Mouse (Mus musculus): ENCODE measurements at regions not wholly inside any gene's neighbourhood (a gene's known extent, or its start where the extent isn't known, plus 50 kb on each side); places are given as distances from the start of the nearest gene placed in this dataset.
A peak's percentile ranks its signal among the peaks of the same experiment; 100 is the strongest.

- TF ChIP-seq CTCF (IDR thresholded peaks at IDR 0.05; ENCODE audit: low read depth) = no peak
- H3K27ac ChIP-seq = no peak overlapping the region; the same call in 1 of the 2 replicates
- DNase-seq (ENCODE audit: low spot score) (no peak), ATAC-seq (replicated peaks; ENCODE audit: low FRiP score, low read depth) (no peak)
- H3K9me3 ChIP-seq (replicated peaks; ENCODE audit: low read length) = no peaks in the 10 kb centered on the region
- 36% methylated on average over 6 of the region's 6 CpGs for WGBS
- H3K27me3 ChIP-seq (ENCODE audit: insufficient read depth, low read length) = no peaks in the 10 kb centered on the region
- 0 out of 2 replicates have a peak, but pooled peaks cover 6% of the 10 kb centered on the region for H3K4me1 ChIP-seq (replicated peaks; ENCODE audit: insufficient read depth, low read length)
- no peak overlapping the region for H3K9ac ChIP-seq (ENCODE audit: low read depth, low read length)
- no peak overlapping the region for H3K4me3 ChIP-seq (replicated peaks; ENCODE audit: low read depth, low read length)
- no peaks in the 10 kb centered on the region for H3K36me3 ChIP-seq (ENCODE audit: insufficient read depth, low read length)
- peak overlapping the region; percentile 34; the same call in 1 of the 2 replicates for H3K4me2 ChIP-seq (ENCODE audit: low read length)
Observed at GRCm38 (mm10) chr15:11742346-11742729, 164.7 kb downstream of the Npr3 start.

GRCm38 (mm10) chr15:11741598-11742345 is 165.3 kb downstream of the Npr3 start:
- 0 out of 2 replicates have a peak, but pooled peaks cover 6% of the 10 kb centered on the region for H3K4me1 ChIP-seq (replicated peaks; ENCODE audit: insufficient read depth, low read length)
- peak; percentile 13; the same call in 1 of the 2 replicates for TF ChIP-seq CTCF (IDR thresholded peaks at IDR 0.05; ENCODE audit: low read depth)
- peak overlapping the region; percentile 50; the same call in 1 of the 2 replicates for H3K27ac ChIP-seq
- DNase-seq (ENCODE audit: low spot score) (no peak), ATAC-seq (replicated peaks; ENCODE audit: low FRiP score, low read depth) (no peak; the same call in 1 of the 2 replicates)
- H3K4me3 ChIP-seq (replicated peaks; ENCODE audit: low read depth, low read length) = no peak overlapping the region
- no peaks in the 10 kb centered on the region for H3K9me3 ChIP-seq (replicated peaks; ENCODE audit: low read length)
- WGBS = 28% methylated on average over 18 of the region's 18 CpGs
- peak overlapping the region; percentile 34 for H3K4me2 ChIP-seq (ENCODE audit: low read length)
- no peaks in the 10 kb centered on the region for H3K27me3 ChIP-seq (ENCODE audit: insufficient read depth, low read length)
- H3K36me3 ChIP-seq (ENCODE audit: insufficient read depth, low read length) = no peaks in the 10 kb centered on the region
- H3K9ac ChIP-seq (ENCODE audit: low read depth, low read length) = no peak overlapping the region

- no peaks in the 10 kb centered on the region for H3K36me3 ChIP-seq (ENCODE audit: insufficient read depth, low read length)
- no peak overlapping the region for H3K4me3 ChIP-seq (replicated peaks; ENCODE audit: low read depth, low read length)
- peak; percentile 78 for DNase-seq (ENCODE audit: low spot score)
- H3K9ac ChIP-seq (ENCODE audit: low read depth, low read length) = no peak overlapping the region
- no peaks in the 10 kb centered on the region for H3K9me3 ChIP-seq (replicated peaks; ENCODE audit: low read length)
- H3K27ac ChIP-seq = no peak overlapping the region
- ATAC-seq (replicated peaks; ENCODE audit: low FRiP score, low read depth) = no peak
- no peaks in the 10 kb centered on the region for H3K27me3 ChIP-seq (ENCODE audit: insufficient read depth, low read length)
- TF ChIP-seq CTCF (IDR thresholded peaks at IDR 0.05; ENCODE audit: low read depth) = no peak
- 0 out of 2 replicates have a peak, but pooled peaks cover 6% of the 10 kb centered on the region for H3K4me1 ChIP-seq (replicated peaks; ENCODE audit: insufficient read depth, low read length)
- H3K4me2 ChIP-seq (ENCODE audit: low read length) = no peak overlapping the region
- 52% methylated on average over 4 of the region's 4 CpGs for WGBS
Observed at GRCm38 (mm10) chr15:11737436-11738000, 169.6 kb downstream of the Npr3 start.

GRCm38 (mm10) chr15:11734639-11735265 is 172.3 kb downstream of the Npr3 start:
- TF ChIP-seq CTCF (IDR thresholded peaks at IDR 0.05; ENCODE audit: low read depth) = no peak
- H3K27me3 ChIP-seq (ENCODE audit: insufficient read depth, low read length) = no peaks in the 10 kb centered on the region
- no peak overlapping the region for H3K4me3 ChIP-seq (replicated peaks; ENCODE audit: low read depth, low read length)
- DNase-seq (ENCODE audit: low spot score) (no peak), ATAC-seq (replicated peaks; ENCODE audit: low FRiP score, low read depth) (no peak)
- no peak overlapping the region for H3K9ac ChIP-seq (ENCODE audit: low read depth, low read length)
- no peaks in the 10 kb centered on the region for H3K4me1 ChIP-seq (replicated peaks; ENCODE audit: insufficient read depth, low read length)
- no peak overlapping the region for H3K27ac ChIP-seq
- 85% methylated on average over 5 of the region's 5 CpGs for WGBS
- H3K36me3 ChIP-seq (ENCODE audit: insufficient read depth, low read length) = no peaks in the 10 kb centered on the region
- H3K9me3 ChIP-seq (replicated peaks; ENCODE audit: low read length) = no peaks in the 10 kb centered on the region
- H3K4me2 ChIP-seq (ENCODE audit: low read length) = no peak overlapping the region

GRCm38 (mm10) chr15:11729381-11729780 is 177.7 kb downstream of the Npr3 start:
- WGBS = 30% methylated on average over 3 of the region's 3 CpGs
- H3K4me2 ChIP-seq (ENCODE audit: low read length) = no peak overlapping the region
- H3K9me3 ChIP-seq (replicated peaks; ENCODE audit: low read length) = no peaks in the 10 kb centered on the region
- H3K27ac ChIP-seq = no peak overlapping the region
- no peak overlapping the region for H3K4me3 ChIP-seq (replicated peaks; ENCODE audit: low read depth, low read length)
- no peak for TF ChIP-seq CTCF (IDR thresholded peaks at IDR 0.05; ENCODE audit: low read depth)
- no peak for ATAC-seq (replicated peaks; ENCODE audit: low FRiP score, low read depth)
- H3K9ac ChIP-seq (ENCODE audit: low read depth, low read length) = no peak overlapping the region
- no peaks in the 10 kb centered on the region for H3K36me3 ChIP-seq (ENCODE audit: insufficient read depth, low read length)
- H3K27me3 ChIP-seq (ENCODE audit: insufficient read depth, low read length) = no peaks in the 10 kb centered on the region
- no peaks in the 10 kb centered on the region for H3K4me1 ChIP-seq (replicated peaks; ENCODE audit: insufficient read depth, low read length)
- peak; percentile 65 for DNase-seq (ENCODE audit: low spot score)

All from kidney, postnatal 0 days (tissue).